Mouse (Mus musculus): ENCODE results near the gene Pde4d.

DNA sequence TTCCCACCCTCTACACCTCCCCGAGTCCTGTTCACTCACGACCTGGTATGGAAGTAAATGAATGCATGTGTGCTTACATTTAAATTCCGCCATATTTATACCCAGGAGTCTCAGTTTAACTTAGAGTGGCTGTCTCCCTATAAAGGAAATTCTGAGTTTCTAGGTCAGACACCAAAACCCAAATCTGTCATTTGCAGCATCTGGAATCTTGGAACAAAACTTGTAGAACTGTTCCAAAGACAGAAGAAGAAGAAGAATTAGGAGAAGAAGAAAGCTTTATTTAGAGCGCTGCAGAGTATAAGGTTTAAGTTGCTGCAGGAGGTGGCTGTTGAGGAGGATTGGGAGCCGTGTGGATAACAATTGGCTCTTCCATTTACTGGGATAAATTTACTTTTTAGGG lies 1179.5 kb downstream of the Pde4d start:
- no peak for TF ChIP-seq USF1 (IDR thresholded peaks at IDR 0.05; ENCODE audit: low read depth)
- no peak for TF ChIP-seq CTCF (IDR thresholded peaks at IDR 0.05; ENCODE audit: control insufficient read depth, insufficient read depth, insufficient read length)
- TF ChIP-seq MYOG (IDR thresholded peaks at IDR 0.05; ENCODE audit: control insufficient read depth, extremely low read depth, insufficient read length): no peak
- TF ChIP-seq MAX (IDR thresholded peaks at IDR 0.05): no peak
